Mouse (Mus musculus) heart, postnatal 0 days (tissue): ENCODE results near the gene Hsf2bp.

Source experiments
- CTCF ChIP-seq: IDR thresholded peaks from 2 replicates; pipeline ENCODE4 v1.5.1; 2016; ENCODE audit warnings: antibody characterized with exemption, control low read depth, low read depth
- EP300 ChIP-seq: IDR thresholded peaks from 2 replicates; pipeline ENCODE4 v1.6.1; 2016; ENCODE audit warnings: antibody characterized with exemption, low read depth

GRCm38 (mm10) chr17:31929032-31929431 lies 107.1 kb downstream of the Hsf2bp start:
- TF ChIP-seq CTCF (no peak), EP300 (no peak)
